Mouse (Mus musculus) small intestine, adult 2 months (tissue): ENCODE measurements around the gene Fam222b.

ENCODE experiments used
- CTCF ChIP-seq: fragments of 200-500 bp; IDR thresholded peaks from 2 replicates; pipeline ENCODE4 v1.5.1; 2012; ENCODE audit warnings: low read depth, mild to moderate bottlenecking, control low read depth, inconsistent platforms, low read length, moderate library complexity, mixed read lengths; ENCODE audit not compliant: insufficient replicate concordance, insufficient read length; ENCODE audit errors: extremely low read depth
- POLR2A ChIP-seq: fragments of 200-500 bp; IDR thresholded peaks from 2 replicates; pipeline ENCODE4 v1.6.1; 2012; ENCODE audit warnings: low read depth, mild to moderate bottlenecking, control low read depth, inconsistent platforms, low read length, moderate library complexity

GRCm38 (mm10) chr11:78177437-78177836, 83.0 kb downstream of the Fam222b start:
- TF ChIP-seq CTCF (no peak), POLR2A (no peak)
